Mouse (Mus musculus) embryonic fibroblast, embryonic 13.5 days (primary cell): ENCODE data around the gene Cnot11.

Source experiments
- CTCF ChIP-seq: IDR thresholded peaks from 2 replicates; pipeline ENCODE4 v1.5.1; 2011; ENCODE audit warnings: mild to moderate bottlenecking, control low read depth, low read length, moderate library complexity, borderline replicate concordance; ENCODE audit not compliant: insufficient read depth
- POLR2A ChIP-seq: IDR thresholded peaks from 2 replicates; pipeline ENCODE4 v1.6.1; 2011; ENCODE audit warnings: low read depth, mild to moderate bottlenecking, control low read depth, low read length, moderate library complexity

DNA sequence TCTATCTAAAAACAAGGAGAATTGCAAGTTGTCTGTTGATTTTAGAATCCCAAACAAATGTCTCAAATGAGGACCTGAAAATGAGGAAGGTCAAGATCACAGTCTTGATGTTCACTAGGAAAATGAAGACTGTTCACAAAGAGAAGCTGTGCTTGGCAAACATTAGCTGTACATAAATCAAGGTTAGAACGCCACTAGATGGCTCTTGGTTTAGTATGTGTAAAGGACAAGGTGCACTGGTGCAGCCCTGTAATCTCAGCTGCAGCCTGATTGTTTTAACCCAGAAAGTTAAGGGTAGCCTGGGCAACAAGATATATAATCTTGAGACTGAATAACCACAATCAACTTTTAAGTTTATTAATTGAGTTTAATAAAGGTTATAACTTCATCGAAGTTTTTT, 12.4 kb downstream of the Cnot11 start:
- TF ChIP-seq POLR2A (no peak), CTCF (no peak)
